Mouse (Mus musculus) stomach, postnatal 0 days (tissue): ENCODE measurements around the gene Lbx2.

Source experiments
- CTCF ChIP-seq: IDR thresholded peaks from 2 replicates; pipeline ENCODE4 v1.5.1; 2016; ENCODE audit warnings: antibody characterized with exemption, low read depth, mild to moderate bottlenecking, moderate library complexity
- EP300 ChIP-seq: optimal IDR thresholded peaks from 2 replicates; pipeline ENCODE3; 2016; ENCODE audit warnings: antibody characterized with exemption

DNA sequence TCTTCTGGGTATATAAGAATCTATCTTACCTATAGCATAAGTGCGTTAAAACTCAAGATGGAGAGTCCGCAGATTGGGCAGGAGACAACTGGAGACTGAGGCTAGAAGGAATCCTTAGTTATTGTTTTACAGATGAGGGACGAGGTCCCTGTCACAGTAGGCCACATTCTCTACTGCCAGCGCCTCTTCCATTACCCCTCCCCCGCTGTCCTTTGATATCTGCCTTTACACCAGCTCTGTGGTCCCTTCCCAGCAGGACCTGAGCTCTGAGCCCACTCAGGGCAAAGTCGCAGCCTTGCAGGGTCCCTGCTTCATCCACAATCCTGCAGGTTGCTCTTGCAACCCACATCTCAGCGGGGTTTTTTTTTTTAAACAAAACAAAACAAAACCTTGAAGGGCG is 17.9 kb upstream of the Lbx2 start:
- no peak for TF ChIP-seq CTCF
- TF ChIP-seq EP300: no peak
